Mouse (Mus musculus): ENCODE results near the gene Idi1. TPM values are rescaled to one million over a fixed set of nuclear protein-coding genes. Genes with fewer than 3 reads are reported as not detected.
A peak's percentile ranks its signal among the peaks of the same experiment; 100 is the strongest.
"Not testable (repeated sequence)": the region's sequence is repeated elsewhere in the genome, so short reads cannot be mapped to it uniquely, and the experiment has no call there.

Gene Idi1
- 111 and 125 TPM in 2 replicates for polyA plus RNA-seq (2014; fragmentation: Nextera tagmentation; extraction: Ambion mirVana)

DNA sequence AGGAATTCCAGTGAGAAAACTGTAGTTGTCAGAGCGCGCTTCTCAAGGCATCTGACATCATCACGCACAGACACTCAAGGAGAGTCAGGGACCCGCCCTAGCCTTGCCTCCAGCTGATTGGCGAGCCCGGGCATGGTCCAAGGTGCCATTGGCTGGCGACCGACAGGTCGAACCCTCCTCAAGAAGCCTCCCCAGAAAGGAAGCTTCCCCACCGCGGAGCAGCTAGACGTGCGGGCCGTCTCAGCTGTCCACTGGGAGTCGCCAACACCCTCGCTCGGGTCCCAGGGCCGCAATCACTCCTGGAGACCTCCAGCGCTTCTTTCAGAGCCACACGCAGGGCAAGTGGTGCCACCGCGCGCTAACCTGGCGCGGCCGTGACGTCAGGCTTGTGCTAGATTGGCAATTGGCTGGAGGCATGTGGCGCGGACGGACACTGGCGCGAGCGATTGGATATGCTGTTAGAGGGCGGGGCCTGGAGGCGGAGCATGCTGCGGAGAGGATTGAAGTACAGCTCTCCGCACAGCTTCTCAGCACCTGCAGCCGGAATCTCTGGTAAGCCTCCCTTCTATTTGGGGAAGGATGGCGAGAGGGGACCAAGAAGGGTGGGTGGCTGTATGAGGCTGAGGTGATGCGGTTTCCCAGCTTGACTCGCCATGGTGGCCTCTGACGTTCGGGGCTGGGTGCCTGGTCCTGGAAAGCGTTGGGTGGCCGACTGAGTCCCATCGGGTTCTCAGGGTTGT, at the start of gene Idi1:
Gene Idi1, plus strand, starts transcription at position 57 of the 740 bp plus-strand sequence.
- Histone ChIP-seq H3K4me1 (ENCODE audit: control insufficient read depth, insufficient read depth, low read length) (no peaks in the 10 kb centered on the region), H3K36me3 (replicated peaks; ENCODE audit: control insufficient read depth, insufficient read depth, low read depth, low read length) (no peaks in the 10 kb centered on the region; the same call in 1 of the 2 replicates), H3K27me3 (ENCODE audit: control insufficient read depth, insufficient read depth, low read length) (no peaks in the 10 kb centered on the region), H3K4me3 (ENCODE audit: low read depth, low read length) (peak within 1 kb of the TSS; percentile 60), H3K9me3 (replicated peaks; ENCODE audit: control insufficient read depth, low read length) (no peaks in the 10 kb centered on the region), H3K4me2 (ENCODE audit: low read depth, low read length) (peak within 1 kb of the TSS; percentile 55), H3K27ac (replicated peaks; ENCODE audit: low read depth, low read length) (peak within 1 kb of the TSS; percentile 75), H3K9ac (replicated peaks; ENCODE audit: low read length) (peak within 1 kb of the TSS; percentile 59)
- ATAC-seq (replicated peaks; ENCODE audit: insufficient number of reproducible peaks, low FRiP score, low TSS enrichment, low read depth) = peak; percentile 100
- peak; percentile 98 for DNase-seq (ENCODE audit: low spot score)
- under 1% methylated on average over 46 of the region's 46 CpGs for WGBS

DNA sequence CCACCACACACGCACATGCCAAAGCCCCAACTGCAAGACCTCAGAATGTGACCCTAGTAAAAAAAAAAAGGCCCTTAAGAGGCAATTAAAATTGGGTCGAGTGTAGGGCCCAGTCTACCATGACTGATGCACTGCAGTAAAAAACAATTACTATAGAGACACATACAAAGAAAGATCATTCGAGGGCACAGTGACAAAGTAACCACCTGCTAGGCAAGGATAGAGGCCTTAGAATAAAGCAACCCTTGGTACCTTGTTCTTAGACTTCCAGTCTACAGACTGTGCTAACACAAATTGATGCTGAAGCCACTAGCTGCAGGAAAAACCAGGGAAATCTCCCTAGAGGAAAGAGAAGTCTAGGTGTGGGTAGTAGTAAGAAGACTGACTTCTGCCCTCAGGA, 46.9 kb upstream of the Idi1 start:
- DNase-seq (ENCODE audit: low spot score) = no peak
- no peaks in the 10 kb centered on the region for H3K27me3 ChIP-seq (ENCODE audit: control insufficient read depth, insufficient read depth, low read length)
- H3K9ac ChIP-seq (replicated peaks; ENCODE audit: low read length) = no peak overlapping the region
- no peaks in the 10 kb centered on the region; the same call in 1 of the 2 replicates for H3K36me3 ChIP-seq (replicated peaks; ENCODE audit: control insufficient read depth, insufficient read depth, low read depth, low read length)
- ATAC-seq (replicated peaks; ENCODE audit: insufficient number of reproducible peaks, low FRiP score, low TSS enrichment, low read depth) = peak; percentile 53; the same call in 1 of the 2 replicates
- H3K4me3 ChIP-seq (ENCODE audit: low read depth, low read length) = no peak overlapping the region
- H3K27ac ChIP-seq (replicated peaks; ENCODE audit: low read depth, low read length) = no peak overlapping the region
- no peaks in the 10 kb centered on the region for H3K4me1 ChIP-seq (ENCODE audit: control insufficient read depth, insufficient read depth, low read length)
- WGBS = 70% methylated on average over 3 of the region's 3 CpGs
- H3K4me2 ChIP-seq (ENCODE audit: low read depth, low read length) = no peak overlapping the region
- H3K9me3 ChIP-seq (replicated peaks; ENCODE audit: control insufficient read depth, low read length) = no peaks in the 10 kb centered on the region

- no peaks in the 10 kb centered on the region for H3K27me3 ChIP-seq (ENCODE audit: control insufficient read depth, insufficient read depth, low read length)
- no peak overlapping the region for H3K4me2 ChIP-seq (ENCODE audit: low read depth, low read length)
- ATAC-seq (replicated peaks; ENCODE audit: insufficient number of reproducible peaks, low FRiP score, low TSS enrichment, low read depth) (no peak), DNase-seq (ENCODE audit: low spot score) (no peak)
- WGBS = 94% methylated on average over 10 of the region's 10 CpGs
- H3K9ac ChIP-seq (replicated peaks; ENCODE audit: low read length) = no peak overlapping the region
- H3K4me1 ChIP-seq (ENCODE audit: control insufficient read depth, insufficient read depth, low read length) = no peaks in the 10 kb centered on the region
- H3K36me3 ChIP-seq (replicated peaks; ENCODE audit: control insufficient read depth, insufficient read depth, low read depth, low read length) = no peaks in the 10 kb centered on the region; the same call in 1 of the 2 replicates
- no peaks in the 10 kb centered on the region for H3K9me3 ChIP-seq (replicated peaks; ENCODE audit: control insufficient read depth, low read length)
- no peak overlapping the region for H3K27ac ChIP-seq (replicated peaks; ENCODE audit: low read depth, low read length)
- H3K4me3 ChIP-seq (ENCODE audit: low read depth, low read length) = no peak overlapping the region
Observed at GRCm38 (mm10) chr13:8839111-8839510, 46.2 kb upstream of the Idi1 start.

GRCm38 (mm10) chr13:8839937-8840336, 45.4 kb upstream of the Idi1 start:
- Histone ChIP-seq H3K27ac (replicated peaks; ENCODE audit: low read depth, low read length) (no peak overlapping the region), H3K27me3 (ENCODE audit: control insufficient read depth, insufficient read depth, low read length) (no peaks in the 10 kb centered on the region), H3K4me1 (ENCODE audit: control insufficient read depth, insufficient read depth, low read length) (no peaks in the 10 kb centered on the region), H3K4me2 (ENCODE audit: low read depth, low read length) (no peak overlapping the region), H3K36me3 (replicated peaks; ENCODE audit: control insufficient read depth, insufficient read depth, low read depth, low read length) (no peaks in the 10 kb centered on the region; the same call in 1 of the 2 replicates), H3K9me3 (replicated peaks; ENCODE audit: control insufficient read depth, low read length) (no peaks in the 10 kb centered on the region), H3K4me3 (ENCODE audit: low read depth, low read length) (no peak overlapping the region), H3K9ac (replicated peaks; ENCODE audit: low read length) (no peak overlapping the region)
- DNase-seq (ENCODE audit: low spot score) = no peak
- 89% methylated on average over 6 of the region's 6 CpGs for WGBS
- ATAC-seq (replicated peaks; ENCODE audit: insufficient number of reproducible peaks, low FRiP score, low TSS enrichment, low read depth) = no peak

- no peak for DNase-seq (ENCODE audit: low spot score)
- WGBS = 93% methylated on average over 2 of the region's 2 CpGs
- Histone ChIP-seq H3K9ac (replicated peaks; ENCODE audit: low read length) (no peak overlapping the region), H3K4me1 (ENCODE audit: control insufficient read depth, insufficient read depth, low read length) (no peaks in the 10 kb centered on the region), H3K4me3 (ENCODE audit: low read depth, low read length) (no peak overlapping the region), H3K9me3 (replicated peaks; ENCODE audit: control insufficient read depth, low read length) (no peaks in the 10 kb centered on the region), H3K27me3 (ENCODE audit: control insufficient read depth, insufficient read depth, low read length) (no peaks in the 10 kb centered on the region), H3K4me2 (ENCODE audit: low read depth, low read length) (no peak overlapping the region), H3K36me3 (replicated peaks; ENCODE audit: control insufficient read depth, insufficient read depth, low read depth, low read length) (no peaks in the 10 kb centered on the region; the same call in 1 of the 2 replicates), H3K27ac (replicated peaks; ENCODE audit: low read depth, low read length) (no peak overlapping the region)
- ATAC-seq (replicated peaks; ENCODE audit: insufficient number of reproducible peaks, low FRiP score, low TSS enrichment, low read depth) = 0 out of 2 replicates have a peak, but pooled peaks have one; percentile 61
Observed at GRCm38 (mm10) chr13:8840941-8841340, 44.4 kb upstream of the Idi1 start.

DNA sequence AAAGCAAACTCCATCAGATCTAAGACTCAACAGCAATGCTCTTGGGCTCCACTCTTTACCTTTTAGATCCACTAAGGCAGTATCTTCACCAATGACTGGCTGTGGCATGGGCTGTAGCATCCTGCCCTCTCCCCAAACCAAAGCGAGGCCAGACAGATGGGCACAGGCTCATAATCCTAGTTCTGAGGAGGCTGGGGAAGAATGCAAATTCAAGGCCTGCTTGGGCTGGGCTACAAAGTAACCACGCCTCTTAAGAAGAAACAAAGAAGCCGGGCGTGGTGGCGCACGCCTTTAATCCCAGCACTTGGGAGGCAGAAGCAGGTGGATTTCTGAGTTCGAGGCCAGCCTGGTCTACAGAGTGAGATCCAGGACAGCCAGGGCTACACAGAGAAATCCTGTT, 43.5 kb upstream of the Idi1 start:
- not testable (repeated sequence) for DNase-seq (ENCODE audit: low spot score); H3K27ac ChIP-seq (replicated peaks; ENCODE audit: low read depth, low read length); H3K27me3 ChIP-seq (ENCODE audit: control insufficient read depth, insufficient read depth, low read length); H3K4me2 ChIP-seq (ENCODE audit: low read depth, low read length); H3K4me3 ChIP-seq (ENCODE audit: low read depth, low read length); H3K9ac ChIP-seq (replicated peaks; ENCODE audit: low read length); H3K36me3 ChIP-seq (replicated peaks; ENCODE audit: control insufficient read depth, insufficient read depth, low read depth, low read length); ATAC-seq (replicated peaks; ENCODE audit: insufficient number of reproducible peaks, low FRiP score, low TSS enrichment, low read depth); H3K4me1 ChIP-seq (ENCODE audit: control insufficient read depth, insufficient read depth, low read length); H3K9me3 ChIP-seq (replicated peaks; ENCODE audit: control insufficient read depth, low read length)
- 93% methylated on average over 7 of the region's 7 CpGs for WGBS

- WGBS = 94% methylated on average over 3 of the region's 3 CpGs
- no peaks in the 10 kb centered on the region; the same call in 1 of the 2 replicates for H3K36me3 ChIP-seq (replicated peaks; ENCODE audit: control insufficient read depth, insufficient read depth, low read depth, low read length)
Observed at GRCm38 (mm10) chr13:8842273-8842672, 43.0 kb upstream of the Idi1 start.

DNA sequence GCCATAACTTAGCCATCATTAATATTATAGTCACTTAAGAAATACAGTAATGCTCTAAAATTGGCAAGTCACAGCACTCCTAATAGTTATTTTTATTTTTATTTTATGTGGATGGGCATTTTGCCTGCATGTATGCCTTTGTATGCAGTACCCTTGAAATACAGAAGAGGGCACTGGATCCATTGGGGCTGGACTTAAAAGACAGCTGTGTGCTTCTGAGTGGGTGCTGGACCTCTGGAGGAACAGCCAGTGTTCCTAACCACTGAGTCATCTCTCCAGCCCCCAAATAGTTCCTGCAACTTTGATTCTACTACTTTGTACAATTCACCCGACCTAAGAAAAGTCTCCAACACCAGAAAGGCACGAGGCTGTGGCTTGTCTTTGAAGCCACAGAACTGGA, 37.6 kb upstream of the Idi1 start:
- Histone ChIP-seq H3K36me3 (replicated peaks; ENCODE audit: control insufficient read depth, insufficient read depth, low read depth, low read length) (no peaks in the 10 kb centered on the region), H3K9ac (replicated peaks; ENCODE audit: low read length) (no peak overlapping the region), H3K9me3 (replicated peaks; ENCODE audit: control insufficient read depth, low read length) (no peaks in the 10 kb centered on the region), H3K27me3 (ENCODE audit: control insufficient read depth, insufficient read depth, low read length) (no peaks in the 10 kb centered on the region), H3K4me3 (ENCODE audit: low read depth, low read length) (no peak overlapping the region), H3K4me2 (ENCODE audit: low read depth, low read length) (no peak overlapping the region), H3K4me1 (ENCODE audit: control insufficient read depth, insufficient read depth, low read length) (no peaks in the 10 kb centered on the region), H3K27ac (replicated peaks; ENCODE audit: low read depth, low read length) (no peak overlapping the region)
- ATAC-seq (replicated peaks; ENCODE audit: insufficient number of reproducible peaks, low FRiP score, low TSS enrichment, low read depth) = no peak
- 52% methylated on average over 2 of the region's 2 CpGs for WGBS
- peak; percentile 23 for DNase-seq (ENCODE audit: low spot score)

More at GRCm38 (mm10) chr13:8842273-8842672, 43.0 kb upstream of the Idi1 start:
- no peaks in the 10 kb centered on the region for H3K27me3 ChIP-seq (ENCODE audit: control insufficient read depth, insufficient read depth, low read length)
- no peak overlapping the region for H3K4me2 ChIP-seq (ENCODE audit: low read depth, low read length)
- DNase-seq (ENCODE audit: low spot score) = no peak
- H3K9me3 ChIP-seq (replicated peaks; ENCODE audit: control insufficient read depth, low read length) = no peaks in the 10 kb centered on the region
- no peaks in the 10 kb centered on the region for H3K4me1 ChIP-seq (ENCODE audit: control insufficient read depth, insufficient read depth, low read length)
- H3K4me3 ChIP-seq (ENCODE audit: low read depth, low read length) = no peak overlapping the region
- no peak overlapping the region for H3K9ac ChIP-seq (replicated peaks; ENCODE audit: low read length)
- ATAC-seq (replicated peaks; ENCODE audit: insufficient number of reproducible peaks, low FRiP score, low TSS enrichment, low read depth) = no peak
- no peak overlapping the region for H3K27ac ChIP-seq (replicated peaks; ENCODE audit: low read depth, low read length)
